Mouse (Mus musculus) bone marrow macrophage, adult 2 months (primary cell): ENCODE results near the gene Frmd8.

ENCODE experiments used
- CTCF ChIP-seq: IDR thresholded peaks from 2 replicates; pipeline ENCODE4 v1.5.1; 2012; ENCODE audit warnings: low read depth, mild to moderate bottlenecking, low read length, moderate library complexity
- POLR2A ChIP-seq: IDR thresholded peaks from 2 replicates; pipeline ENCODE4 v1.6.1; 2012; ENCODE audit warnings: mild to moderate bottlenecking, low read depth, low read length, borderline replicate concordance

GRCm38 (mm10) chr19:5907275-5907674 lies 32.2 kb upstream of the Frmd8 start:
- TF ChIP-seq CTCF = no peak
- no peak for TF ChIP-seq POLR2A
